Mouse (Mus musculus): ENCODE data around the gene Tmem150a. TPM values are rescaled to one million over a fixed set of nuclear protein-coding genes. Genes with fewer than 3 reads are reported as not detected.
A peak's percentile ranks its signal among the peaks of the same experiment; 100 is the strongest.

The Tmem150a gene
- total RNA-seq, 2 experiments from 2014 or later: 8.0 to 14.0 TPM

DNA sequence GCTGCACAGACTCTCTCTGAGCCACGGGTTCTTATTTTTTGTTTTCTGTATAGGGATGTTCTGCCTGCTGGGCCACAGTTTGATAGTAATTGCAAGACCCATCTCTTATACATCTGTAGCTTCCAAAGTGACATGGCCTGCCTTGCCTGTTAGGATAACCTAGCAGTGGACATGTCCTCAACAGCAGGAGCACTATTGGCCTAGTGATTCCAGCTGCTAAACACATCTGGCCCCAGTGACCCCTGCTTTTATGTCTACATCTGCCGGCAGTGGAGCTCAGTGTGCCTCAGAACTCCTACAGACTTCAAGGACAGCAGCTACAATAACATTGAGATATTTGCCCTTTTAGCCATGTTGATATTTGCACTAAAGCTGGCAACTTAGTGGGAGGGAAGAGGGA lies 44.7 kb downstream of the Tmem150a start:
- DNase-seq: no peak

- DNase-seq: peak; percentile 76
These were observed 46.6 kb downstream of the Tmem150a start for GRCm38 (mm10) chr6:72401875-72402274.

GRCm38 (mm10) chr6:72405356-72405755 lies 50.1 kb downstream of the Tmem150a start:
- DNase-seq: no peak

GRCm38 (mm10) chr6:72407119-72407518 lies 51.9 kb downstream of the Tmem150a start:
- DNase-seq: peak; percentile 78

Other genes starting within 250 kb of the Tmem150a start
- 1 to 10 TPM; 4.0 to 4.6 TPM for gene Atoh8, start 119.9 kb upstream of the Tmem150a start, total RNA-seq (2021)
- gene Sftpb, start 50.8 kb upstream of the Tmem150a start, total RNA-seq (2021): not detected
- gene Usp39, start 10.3 kb upstream of the Tmem150a start, total RNA-seq (2021): 10 to 100 TPM; 17.2 to 18.4 TPM
- 10 to 100 TPM; 12.5 to 15.6 TPM for gene 0610030E20Rik, start 8.1 kb upstream of the Tmem150a start, total RNA-seq (2021)
- gene Rnf181, start 11.5 kb downstream of the Tmem150a start, total RNA-seq (2021): 10 to 100 TPM; 35.9 to 36.6 TPM
- 10 to 100 TPM; 49.1 to 50.0 TPM for gene Vamp5, start 25.0 kb downstream of the Tmem150a start, total RNA-seq (2021)
- 10 to 100 TPM; 60.9 to 64.7 TPM for gene Vamp8, start 35.3 kb downstream of the Tmem150a start, total RNA-seq (2021)
- gene Ggcx, start 58.9 kb downstream of the Tmem150a start, total RNA-seq (2021): 10 to 100 TPM; 15.1 to 21.9 TPM
- gene Mat2a, start 84.1 kb downstream of the Tmem150a start, total RNA-seq (2021): 100 to 1,000 TPM; 200 to 249 TPM
- gene Sh2d6, start 166.3 kb downstream of the Tmem150a start, total RNA-seq (2021): under 1 TPM; 0.54 to 0.79 TPM
- 10 to 100 TPM; 12.4 to 19.1 TPM for gene Capg, start 188.9 kb downstream of the Tmem150a start, total RNA-seq (2021)
- 1 to 10 TPM; 6.1 to 6.8 TPM for gene Elmod3, start 243.0 kb downstream of the Tmem150a start, total RNA-seq (2021)
- 10 to 100 TPM; 36.3 to 37.1 TPM for gene Retsat, start 243.0 kb downstream of the Tmem150a start, total RNA-seq (2021)

Data from gastrocnemius, postnatal 10 days (tissue).